Mouse (Mus musculus): ENCODE measurements at regions not wholly inside any gene's neighbourhood (a gene's known extent, or its start where the extent isn't known, plus 50 kb on each side); places are given as distances from the start of the nearest gene placed in this dataset.

DNA sequence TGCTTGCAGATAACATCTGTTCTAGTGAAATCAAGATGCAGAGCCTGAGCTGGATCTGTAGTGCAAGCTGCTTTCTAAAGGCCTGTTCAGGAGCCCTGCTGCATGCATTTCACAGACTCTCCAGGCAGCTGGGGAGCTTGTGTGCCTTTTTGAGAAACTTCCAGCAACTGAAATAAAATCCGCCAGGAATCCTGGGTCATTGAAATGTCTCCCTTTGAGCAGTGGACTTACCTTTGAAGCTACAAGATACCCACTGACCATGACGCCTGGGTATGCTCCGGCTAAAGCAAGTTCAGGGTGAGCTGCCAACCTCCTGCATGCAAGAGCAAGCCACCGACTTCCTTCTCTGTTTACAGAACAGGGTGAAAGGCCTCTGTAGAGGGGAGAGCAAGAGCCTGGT lies 278.7 kb downstream of the Cenpw start:
- DNase-seq, result no peak

GRCm38 (mm10) chr10:29897780-29898363 lies 302.5 kb downstream of the Cenpw start:
- no peak for DNase-seq

DNA sequence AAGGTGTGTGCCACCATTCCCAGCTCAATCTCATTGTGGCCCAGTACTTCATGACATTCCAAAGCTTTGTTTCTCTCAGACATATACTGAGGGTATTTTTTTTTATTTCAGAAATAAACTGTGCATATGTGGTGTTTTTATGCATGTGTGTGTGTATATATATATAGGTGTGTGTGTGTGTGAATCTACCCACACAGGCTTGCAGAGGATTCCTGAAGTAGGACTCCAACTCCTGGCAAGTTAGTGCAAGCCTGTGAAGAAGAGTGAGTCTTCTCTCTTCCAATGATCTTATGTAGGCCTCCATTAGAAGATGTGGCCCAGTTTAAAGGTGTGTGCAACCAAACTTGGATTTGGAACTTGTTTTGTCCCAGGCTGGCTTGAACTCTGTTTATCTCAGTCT lies 328.9 kb upstream of the Rspo3 start:
- no peak for DNase-seq

DNA sequence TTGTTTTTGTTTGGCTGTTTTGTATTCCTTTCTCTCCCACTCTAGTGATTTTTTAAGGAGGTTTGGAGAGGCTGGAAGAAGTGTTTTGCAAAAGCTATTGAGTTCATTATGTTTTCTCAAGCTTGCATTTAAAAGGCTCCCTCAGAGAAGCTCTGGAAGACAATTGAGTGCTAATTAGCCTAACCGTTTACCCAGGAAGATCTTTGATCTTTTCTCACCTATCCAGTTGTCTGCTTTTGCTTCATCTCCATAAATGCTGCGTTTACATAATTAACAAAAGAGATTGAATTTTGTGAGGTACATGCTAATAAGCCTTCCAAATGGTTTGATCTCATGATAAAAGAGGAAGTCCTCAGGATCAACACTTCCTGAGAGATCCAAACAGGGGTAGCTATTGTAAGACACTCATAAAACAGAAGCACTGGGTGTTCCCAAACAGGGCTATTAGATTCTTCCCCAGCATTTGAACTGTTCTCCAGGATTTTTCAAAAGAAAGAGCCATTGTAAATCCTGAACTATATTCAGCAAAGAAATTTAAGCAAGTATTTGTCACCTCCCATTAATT lies 320.2 kb upstream of the Rspo3 start:
- no peak for DNase-seq

DNA sequence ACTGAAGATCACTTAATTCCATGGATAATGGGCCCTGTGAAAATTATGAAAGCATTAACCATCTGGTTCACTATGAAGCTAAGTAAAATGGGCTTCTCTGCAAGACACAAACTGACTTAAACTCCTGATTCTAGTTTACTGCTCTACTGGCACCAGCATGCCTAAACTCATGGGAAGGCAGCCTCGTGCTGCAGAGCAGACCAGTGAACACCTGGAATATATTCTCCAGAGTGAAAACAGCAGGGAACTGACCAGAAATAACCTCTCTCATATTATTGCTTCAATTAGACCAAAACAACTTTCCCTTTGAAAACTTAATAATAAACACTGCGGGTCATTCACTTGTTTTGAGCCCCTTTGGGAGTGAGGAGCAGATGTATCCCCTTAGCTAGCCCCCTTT lies 316.8 kb upstream of the Rspo3 start:
- no peak for DNase-seq

GRCm38 (mm10) chr10:29824939-29825658 lies 289.4 kb upstream of the Rspo3 start:
- DNase-seq, result no peak

GRCm38 (mm10) chr10:29824413-29824812 lies 288.7 kb upstream of the Rspo3 start:
- no peak for DNase-seq

GRCm38 (mm10) chr10:29823177-29823576 lies 287.5 kb upstream of the Rspo3 start:
- DNase-seq, result no peak

- DNase-seq, result peak; percentile 0 to 40
These were observed 268.4 kb upstream of the Rspo3 start for GRCm38 (mm10) chr10:29803915-29804545.

DNA sequence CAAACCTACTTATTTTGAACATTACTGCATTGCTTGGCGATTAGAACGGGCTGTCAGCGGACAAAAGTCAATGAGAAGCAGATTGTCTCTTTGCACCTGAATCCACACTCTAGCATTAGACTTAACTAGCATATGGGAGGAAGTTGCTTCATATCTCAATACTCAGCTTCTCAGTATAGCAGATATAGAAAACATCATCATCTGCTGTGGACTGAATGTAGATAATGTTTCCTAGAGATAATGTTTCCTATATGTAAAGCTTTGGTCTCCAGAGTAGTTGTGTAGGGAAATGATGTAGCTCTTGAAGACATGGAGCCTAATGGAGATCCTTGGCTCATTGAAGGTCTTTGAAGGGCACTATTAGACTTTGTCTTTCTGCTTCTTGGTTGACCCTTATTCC lies 267.0 kb upstream of the Rspo3 start:
- no peak for DNase-seq

- no peak for DNase-seq
These were observed 259.0 kb upstream of the Rspo3 start for GRCm38 (mm10) chr10:29794663-29795062.

- no peak for DNase-seq
These were observed 250.6 kb upstream of the Rspo3 start for GRCm38 (mm10) chr10:29786220-29786810.

DNA sequence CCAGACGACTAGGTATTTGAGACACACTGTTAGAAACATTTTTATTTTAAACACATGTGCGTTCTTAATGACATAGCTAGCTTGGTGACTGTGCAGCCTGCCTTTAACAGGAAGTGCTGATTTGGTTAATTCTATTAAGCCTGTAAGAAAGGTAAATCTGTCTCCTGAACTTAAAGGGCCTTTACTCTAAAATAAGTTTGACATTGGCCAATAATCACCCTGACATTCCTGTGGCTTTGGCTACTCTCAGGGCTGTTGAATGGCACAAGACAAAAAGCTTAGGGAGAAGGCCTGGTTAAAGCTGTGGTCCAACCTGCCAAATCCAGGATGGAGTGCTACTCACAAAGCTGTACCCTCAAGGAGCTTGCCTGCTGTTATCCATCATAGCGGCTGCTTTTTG lies 201.0 kb upstream of the Rspo3 start:
- no peak for DNase-seq

DNA sequence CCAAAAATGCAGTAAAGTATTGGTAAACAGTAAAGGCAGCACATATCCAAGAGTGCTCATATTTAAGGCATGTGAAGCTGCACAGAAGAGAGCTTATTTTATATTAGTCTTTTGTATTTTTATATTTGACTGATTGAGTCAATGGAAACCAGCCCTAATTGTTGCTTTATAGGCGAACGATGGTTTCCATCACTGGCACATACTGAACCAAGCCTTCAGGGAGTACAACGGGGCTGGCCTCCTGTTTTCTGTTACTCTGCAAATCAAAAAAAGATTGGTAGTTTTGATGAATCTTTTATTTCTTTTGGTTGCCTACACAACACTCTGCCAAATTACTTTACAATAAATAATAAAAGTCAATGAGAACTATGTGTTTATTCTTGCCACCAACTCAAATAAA lies 189.7 kb upstream of the Rspo3 start:
- DNase-seq, result no peak

DNA sequence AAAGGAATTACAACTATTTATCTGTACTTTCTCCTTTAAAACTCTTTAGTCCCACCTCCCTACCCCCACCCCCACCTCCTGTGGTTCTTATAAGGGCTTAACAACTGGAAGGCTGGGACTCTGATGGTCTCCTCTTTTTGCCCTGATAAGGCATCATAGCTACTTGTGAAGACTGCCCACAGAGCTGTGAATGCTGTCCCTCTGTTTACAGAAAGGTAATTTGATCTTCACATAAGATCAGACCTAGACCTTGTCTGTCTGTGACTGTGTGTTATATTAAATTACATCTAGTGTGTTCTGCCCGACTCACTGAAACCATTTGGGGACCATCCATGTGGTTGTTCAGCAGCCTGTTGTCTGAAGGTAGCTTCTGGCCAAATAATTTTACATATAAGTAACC lies 175.3 kb upstream of the Rspo3 start:
- no peak for DNase-seq

DNA sequence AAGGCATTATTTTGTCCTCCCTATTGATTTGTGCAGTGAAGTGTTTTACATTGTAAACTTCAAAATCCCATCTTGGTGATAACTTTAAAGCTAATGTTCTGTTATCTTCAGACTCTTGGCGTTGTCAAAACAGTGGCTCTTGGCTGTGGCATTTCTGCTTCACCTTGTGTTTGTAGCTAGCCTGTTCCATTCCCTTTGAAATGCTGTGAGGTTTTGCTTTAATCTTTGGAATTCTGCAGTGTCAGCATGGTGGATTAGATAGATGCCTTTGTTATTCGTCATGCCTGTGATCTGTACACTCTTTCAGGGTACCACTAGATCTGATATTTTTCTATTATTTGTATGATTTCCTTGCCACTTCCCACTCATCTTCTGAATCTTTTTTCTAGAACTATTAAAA lies 173.0 kb upstream of the Rspo3 start:
- no peak for DNase-seq

DNA sequence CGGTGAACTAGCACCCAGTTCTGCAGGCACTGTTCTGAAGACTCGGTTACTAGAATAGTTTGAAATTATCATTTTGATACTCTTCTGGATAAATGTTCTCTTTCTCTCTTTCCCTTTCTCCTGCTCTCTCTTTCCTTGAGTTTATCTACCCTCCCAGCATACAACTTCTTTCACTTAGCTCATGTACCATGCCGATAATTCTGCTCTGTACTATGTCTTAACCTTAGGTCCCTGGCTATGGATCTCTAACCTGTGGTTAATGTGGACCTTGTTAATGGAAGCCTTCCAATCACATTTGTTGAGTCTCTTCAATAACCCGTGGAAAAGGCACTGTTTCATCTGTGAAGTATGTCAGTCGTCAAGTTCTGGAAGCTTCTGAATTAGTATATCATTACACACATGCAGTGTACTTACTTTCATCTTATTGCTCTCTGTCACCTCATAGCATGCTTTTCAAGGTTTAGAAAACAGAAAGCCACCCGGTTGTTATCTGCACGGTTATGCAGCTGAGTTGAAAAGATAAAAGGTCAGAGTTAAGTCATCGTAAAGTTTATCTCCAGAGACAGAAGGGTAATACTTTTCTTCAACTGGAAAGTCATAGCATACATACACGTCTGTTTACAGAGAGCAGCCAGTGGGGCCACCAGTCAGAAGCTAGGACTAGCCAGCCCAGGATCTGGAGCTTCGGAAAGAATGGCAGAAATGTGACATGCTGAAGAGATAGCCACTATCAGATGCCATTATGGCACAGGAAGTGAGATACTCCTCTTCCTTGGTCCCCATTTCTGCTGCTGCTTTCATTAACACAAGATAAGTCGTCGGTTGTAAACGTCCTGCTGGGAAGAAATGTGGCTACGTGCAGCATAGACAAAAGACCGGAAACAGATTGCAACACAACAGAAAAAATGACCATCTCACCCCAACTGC lies 157.6 kb upstream of the Rspo3 start:
- no peak for DNase-seq

GRCm38 (mm10) chr10:29689529-29689928 lies 153.9 kb upstream of the Rspo3 start:
- no peak for DNase-seq

DNA sequence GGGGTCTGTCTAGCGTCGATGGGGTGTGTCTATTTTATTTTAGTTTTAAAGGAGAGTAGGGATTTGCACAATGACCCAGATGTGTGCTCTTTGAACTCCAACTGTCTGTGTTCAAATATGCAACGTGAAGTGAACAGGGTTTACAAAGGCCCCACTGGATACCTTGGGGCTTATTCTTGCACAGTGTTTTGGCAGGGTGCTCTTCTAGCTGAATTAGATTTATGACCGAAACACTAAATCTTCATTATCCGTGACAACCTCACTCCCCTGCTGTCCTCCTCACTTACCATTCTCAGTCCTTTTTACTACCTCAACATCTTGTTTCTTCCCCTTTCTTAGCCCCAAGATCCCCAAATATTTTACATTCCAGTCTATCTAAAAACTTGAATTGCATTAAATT lies 151.3 kb upstream of the Rspo3 start:
- no peak for DNase-seq

- DNase-seq, result no peak
These were observed 138.7 kb upstream of the Rspo3 start for GRCm38 (mm10) chr10:29674377-29674776.

GRCm38 (mm10) chr10:29661752-29662151 lies 126.1 kb upstream of the Rspo3 start:
- no peak for DNase-seq

DNA sequence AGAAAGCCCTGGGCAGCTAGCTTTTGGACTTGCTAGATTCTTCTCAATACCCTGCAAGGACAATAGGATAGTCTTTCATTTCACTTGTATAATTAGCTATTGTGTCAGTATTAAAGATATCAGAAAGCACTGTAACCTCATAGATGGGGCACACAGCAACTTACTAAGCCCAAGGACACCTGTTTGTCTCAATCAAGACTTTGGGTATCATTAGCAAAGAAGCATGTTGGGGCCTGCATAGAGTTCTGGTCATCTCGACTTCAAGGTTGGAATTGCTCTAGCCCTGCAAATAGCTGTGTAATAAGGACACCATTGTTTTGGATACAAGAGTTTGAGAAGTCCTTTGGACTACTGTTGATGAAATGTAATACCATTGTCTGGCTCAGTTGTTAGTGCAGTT lies 104.6 kb upstream of the Rspo3 start:
- DNase-seq, result no peak

GRCm38 (mm10) chr10:29635828-29636227 lies 100.2 kb upstream of the Rspo3 start:
- no peak for DNase-seq
